Mouse (Mus musculus): ENCODE measurements around the gene Gm2026. TPM values are rescaled to one million over a fixed set of nuclear protein-coding genes. Genes with fewer than 3 reads are reported as not detected.
"Not testable (repeated sequence)": the region's sequence is repeated elsewhere in the genome, so short reads cannot be mapped to it uniquely, and the experiment has no call there.

Gene Gm2026
- polyA plus RNA-seq (2015; fragmentation: Nextera tagmentation; extraction: Ambion mirVana), result 12.0 and 14.6 TPM in 2 replicates

- H3K4me3 ChIP-seq; H3K27ac ChIP-seq; H3K36me3 ChIP-seq; H3K4me1 ChIP-seq (replicated peaks); H3K27me3 ChIP-seq; H3K9me3 ChIP-seq (replicated peaks); H3K4me2 ChIP-seq; H3K9ac ChIP-seq; ATAC-seq (replicated peaks; ENCODE audit: insufficient number of reproducible peaks, insufficient read depth, low FRiP score, low read depth): not testable (repeated sequence)
- WGBS, result no CpG with 5 or more reads among the region's 4 CpGs
Observed at GRCm38 (mm10) chr2:175965031-175965430, at the start of gene Gm2026. TSS of gene Gm2026 (plus strand) at chr2:175965331.

DNA sequence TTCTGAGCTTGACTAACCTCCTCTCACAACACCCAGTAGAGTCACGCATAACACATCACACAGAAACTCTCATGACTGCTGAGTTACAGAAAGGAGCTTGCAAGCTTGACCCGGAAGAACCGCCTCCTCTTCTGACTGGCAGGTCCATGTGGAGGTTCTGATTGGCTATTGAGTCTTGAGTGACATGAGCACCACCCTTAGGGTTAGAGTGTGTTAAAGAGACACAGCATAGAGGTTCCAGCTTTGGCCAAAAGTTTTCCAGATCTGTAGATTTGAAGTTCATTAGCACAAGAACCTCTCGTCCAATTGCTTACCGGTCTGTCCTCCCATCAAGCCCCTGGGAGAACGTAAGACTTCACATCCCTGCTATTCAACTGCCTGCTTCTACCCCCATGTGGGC, 34.1 kb upstream of the Gm2026 start, which contains the start of gene Zfp966:
Gene Zfp966 (minus strand): TSS at position 101 of the 400 bp plus-strand sequence.
- not testable (repeated sequence) for H3K4me2 ChIP-seq; H3K36me3 ChIP-seq; H3K27me3 ChIP-seq; H3K27ac ChIP-seq; H3K4me3 ChIP-seq; H3K9me3 ChIP-seq (replicated peaks); ATAC-seq (replicated peaks; ENCODE audit: insufficient number of reproducible peaks, insufficient read depth, low FRiP score, low read depth); H3K4me1 ChIP-seq (replicated peaks); H3K9ac ChIP-seq
- no CpG with 5 or more reads among the region's 6 CpGs for WGBS

Other genes starting within 250 kb of the Gm2026 start
- not detected in 2 replicates for gene Gm2007, start 223.8 kb upstream of the Gm2026 start, polyA plus RNA-seq (2015; fragmentation: Nextera tagmentation; extraction: Ambion mirVana)
- gene Gm14288, start 164.2 kb upstream of the Gm2026 start, polyA plus RNA-seq (2015; fragmentation: Nextera tagmentation; extraction: Ambion mirVana), result 3.9 and 4.9 TPM in 2 replicates
- gene Gm6710, start 96.1 kb upstream of the Gm2026 start, polyA plus RNA-seq (2015; fragmentation: Nextera tagmentation; extraction: Ambion mirVana), result 12.6 and 13.5 TPM in 2 replicates
- gene Zfp966, start 34.2 kb upstream of the Gm2026 start, polyA plus RNA-seq (2015; fragmentation: Nextera tagmentation; extraction: Ambion mirVana), result 1.4 and 2.0 TPM in 2 replicates
- gene Gm2004, start 184.5 kb downstream of the Gm2026 start, polyA plus RNA-seq (2015; fragmentation: Nextera tagmentation; extraction: Ambion mirVana), result 0.93 and 1.1 TPM in 2 replicates

Measured in heart, embryonic 15.5 days (tissue).